Mouse (Mus musculus) layer of hippocampus, adult 11-12 months (tissue): Measurements from ENCODE around the gene Gm27027.

Experiments used
- DNase-seq: peaks from one replicate; pipeline ENCODE4 v3.0.0; 2022; ENCODE audit warnings: low spot score

The Gm27027 gene

GRCm38 (mm10) chr2:93976436-93977252 is 19.5 kb downstream of the Gm27027 start:
- peak; percentile 72 for DNase-seq

- no peak for DNase-seq
Measured at GRCm38 (mm10) chr2:93975526-93976435, 20.4 kb downstream of the Gm27027 start.

GRCm38 (mm10) chr2:93975041-93975440 is 21.1 kb downstream of the Gm27027 start:
- DNase-seq = no peak

GRCm38 (mm10) chr2:93971647-93972046 is 24.5 kb downstream of the Gm27027 start:
- no peak for DNase-seq

GRCm38 (mm10) chr2:93964494-93965160 is 31.5 kb downstream of the Gm27027 start:
- DNase-seq = peak; percentile 73

- DNase-seq = no peak
Measured at GRCm38 (mm10) chr2:93963802-93964201, 32.4 kb downstream of the Gm27027 start.

- DNase-seq = no peak
Measured at GRCm38 (mm10) chr2:93961716-93962115, 34.4 kb downstream of the Gm27027 start.

- no peak for DNase-seq
Measured at GRCm38 (mm10) chr2:93959346-93959745, 36.8 kb downstream of the Gm27027 start.

- no peak for DNase-seq
Measured at GRCm38 (mm10) chr2:93958216-93958615, 37.9 kb downstream of the Gm27027 start.

GRCm38 (mm10) chr2:93957785-93958175 is 38.4 kb downstream of the Gm27027 start:
- no peak for DNase-seq

- peak; percentile 88 for DNase-seq
Measured at GRCm38 (mm10) chr2:93956908-93957784, 39.0 kb downstream of the Gm27027 start, which contains the start of gene Gm13889. TSS of gene Gm13889 (minus strand) at chr2:93957201.

- peak; percentile 57 for DNase-seq
Measured at GRCm38 (mm10) chr2:93956331-93956801, 39.8 kb downstream of the Gm27027 start.

- no peak for DNase-seq
Measured at GRCm38 (mm10) chr2:93955886-93956285, 40.3 kb downstream of the Gm27027 start.

GRCm38 (mm10) chr2:93954781-93955578 is 41.2 kb downstream of the Gm27027 start:
- no peak for DNase-seq

GRCm38 (mm10) chr2:93953726-93954125 is 42.4 kb downstream of the Gm27027 start:
- DNase-seq = no peak

- no peak for DNase-seq
Measured at GRCm38 (mm10) chr2:93946976-93947375, 49.2 kb downstream of the Gm27027 start.

- no peak for DNase-seq
Measured at GRCm38 (mm10) chr2:93944855-93945254, 51.3 kb downstream of the Gm27027 start.

- no peak for DNase-seq
Measured at GRCm38 (mm10) chr2:93944099-93944498, 52.1 kb downstream of the Gm27027 start.

- no peak for DNase-seq
Measured at GRCm38 (mm10) chr2:93941670-93942069, 54.5 kb downstream of the Gm27027 start.

GRCm38 (mm10) chr2:93938534-93938933 is 57.6 kb downstream of the Gm27027 start:
- no peak for DNase-seq
